Mouse (Mus musculus) brown adipose tissue, adult 24 weeks (tissue): ENCODE data around the gene Mrps9. TPM values are rescaled to one million over a fixed set of nuclear protein-coding genes. Genes with fewer than 3 reads are reported as not detected.
"Not testable (repeated sequence)": the region's sequence is repeated elsewhere in the genome, so short reads cannot be mapped to it uniquely, and the experiment has no call there.

Source experiments
- H3K27ac ChIP-seq: fragments of 200-500 bp; replicated peaks from 2 replicates; pipeline ENCODE4 v1.5.1; 2012; ENCODE audit warnings: low read depth, mild to moderate bottlenecking, low read length
- H3K4me1 ChIP-seq: fragments of 200-500 bp; 2 replicates; pipeline ENCODE4 v1.6.1; 2012; ENCODE audit warnings: low read length, mixed read lengths; ENCODE audit not compliant: control insufficient read depth, insufficient read depth, insufficient read length
- H3K4me3 ChIP-seq: fragments of 200-500 bp; 2 replicates; pipeline ENCODE4 v1.5.1; 2012; ENCODE audit warnings: low read depth, mild to moderate bottlenecking, low read length, moderate library complexity; ENCODE audit not compliant: insufficient read depth
- polyA plus RNA-seq: library from polyadenylated mRNA; stranded (reverse); fragments of >200 nt; gene quantifications from 2 replicates; pipeline ENCODE4 v1.2.4, GENCODE M21; 2012; ENCODE audit not compliant: missing spikeins, insufficient read depth, insufficient read length

The Mrps9 gene
- polyA plus RNA-seq, 1 experiment: 82.6 TPM

GRCm38 (mm10) chr1:42882258-42882657 lies 31.2 kb downstream of the Mrps9 start:
- no peak overlapping the region for H3K27ac ChIP-seq
- no peaks in the 10 kb centered on the region for H3K4me1 ChIP-seq
- no peak overlapping the region for H3K4me3 ChIP-seq

DNA sequence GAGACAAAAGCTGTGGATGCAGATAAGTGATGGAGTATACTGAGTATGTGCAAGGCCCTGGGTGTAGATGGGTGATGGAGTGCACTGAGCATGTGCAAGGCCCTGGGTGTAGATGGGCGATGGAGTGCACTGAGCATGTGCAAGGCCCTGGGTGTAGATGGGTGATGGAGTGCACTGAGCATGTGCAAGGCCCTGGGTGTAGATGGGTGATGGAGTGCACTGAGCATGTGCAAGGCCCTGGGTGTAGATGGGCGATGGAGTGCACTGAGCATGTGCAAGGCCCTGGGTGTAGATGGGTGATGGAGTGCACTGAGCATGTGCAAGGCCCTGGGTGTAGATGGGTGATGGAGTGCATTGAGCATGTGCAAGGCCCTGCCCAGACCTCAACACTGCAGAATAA lies 32.4 kb downstream of the Mrps9 start:
- not testable (repeated sequence) for H3K27ac ChIP-seq, H3K4me3 ChIP-seq

DNA sequence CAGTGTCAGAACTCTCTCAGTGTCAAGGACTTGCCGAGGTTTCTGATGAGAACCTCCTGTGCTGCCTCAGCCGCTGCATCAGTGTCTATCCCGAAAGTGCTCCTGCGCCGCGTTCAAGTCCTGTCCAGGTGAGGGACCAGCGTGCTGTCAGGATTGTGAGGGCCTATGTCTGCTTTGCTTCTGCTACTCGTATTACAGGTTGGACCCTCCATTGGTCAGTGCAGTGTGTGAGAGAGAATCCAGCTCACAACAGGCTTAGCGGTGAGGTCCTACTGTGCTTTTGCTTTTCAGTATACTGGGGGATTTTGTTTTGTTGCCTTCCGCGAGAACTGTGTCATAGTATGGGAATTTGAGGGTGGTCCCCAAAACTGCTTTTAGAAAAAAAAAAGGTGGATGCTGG lies 36.8 kb downstream of the Mrps9 start:
- Histone ChIP-seq H3K4me3 (no peak overlapping the region), H3K27ac (no peak overlapping the region), H3K4me1 (no peaks in the 10 kb centered on the region; the same call in 1 of the 2 replicates)

More for the DNA sequence above, 32.4 kb downstream of the Mrps9 start:
- not testable (repeated sequence) for H3K4me1 ChIP-seq

DNA sequence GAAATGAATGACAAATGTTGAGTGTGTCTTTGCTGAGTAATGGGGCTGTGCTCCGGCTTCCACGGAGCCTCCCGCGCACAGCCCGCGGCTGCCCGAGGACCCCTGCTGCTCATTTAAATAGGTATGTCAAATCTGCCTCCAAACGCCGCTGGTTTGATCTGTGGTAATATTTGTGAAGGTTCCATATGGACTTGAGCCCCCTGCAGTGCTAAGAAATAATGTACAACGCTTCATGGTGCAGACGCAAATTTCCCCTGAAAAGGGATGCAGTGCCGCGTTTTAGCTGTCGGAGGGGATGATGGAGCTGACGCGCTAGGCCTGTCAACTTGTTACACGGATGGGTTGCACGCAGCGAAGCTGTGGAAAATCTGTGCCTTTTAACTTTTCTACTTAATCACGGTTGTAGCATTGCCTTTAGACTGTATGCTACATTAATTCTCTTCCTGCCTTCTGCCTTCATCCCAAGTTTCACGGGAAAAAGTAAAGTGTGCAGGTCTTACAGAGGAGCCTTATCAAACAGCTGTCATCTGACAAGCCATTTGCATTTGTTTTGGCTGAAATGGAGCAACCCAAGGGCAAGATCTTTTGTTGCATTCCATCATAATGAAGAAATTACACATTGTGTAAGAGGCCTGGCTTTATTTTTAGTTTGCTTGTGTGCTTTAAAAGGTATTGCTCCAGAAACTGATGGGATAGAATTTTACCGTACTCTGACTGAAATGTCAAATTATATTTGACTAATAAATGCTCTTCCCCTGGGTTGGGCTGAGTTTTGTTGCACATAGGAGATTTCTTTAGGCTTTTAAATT lies 37.7 kb downstream of the Mrps9 start:
- Histone ChIP-seq H3K27ac (no peak overlapping the region), H3K4me3 (no peak overlapping the region), H3K4me1 (no peaks in the 10 kb centered on the region; the same call in 1 of the 2 replicates)

DNA sequence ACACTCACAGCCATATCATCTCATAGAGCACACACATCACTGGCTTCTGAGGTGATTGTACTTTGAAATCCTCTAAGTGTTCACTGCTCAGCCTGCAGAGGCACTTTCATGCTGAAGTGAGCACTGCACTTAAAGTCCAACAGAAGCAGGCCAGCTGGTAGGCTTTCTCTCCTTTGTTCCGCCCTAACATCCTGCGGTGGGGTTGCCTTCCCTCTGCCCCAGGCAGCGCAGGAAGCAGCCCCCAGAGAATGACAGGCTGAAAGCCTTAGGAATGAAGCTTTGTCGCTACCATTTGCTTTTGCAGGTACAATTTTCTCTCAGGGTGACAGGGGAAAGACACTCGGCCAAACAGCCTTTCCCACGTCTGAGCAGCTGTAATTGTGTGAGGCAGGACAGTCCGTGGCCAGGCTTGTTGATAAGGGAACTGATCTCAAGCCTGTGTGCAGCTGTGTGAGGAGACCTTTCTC lies 38.4 kb downstream of the Mrps9 start:
- Histone ChIP-seq H3K27ac (no peak overlapping the region), H3K4me1 (no peaks in the 10 kb centered on the region; the same call in 1 of the 2 replicates), H3K4me3 (no peak overlapping the region)

- H3K4me3 ChIP-seq: no peak overlapping the region
- H3K27ac ChIP-seq: no peak overlapping the region
- H3K4me1 ChIP-seq: no peaks in the 10 kb centered on the region
Measured at GRCm38 (mm10) chr1:42894695-42895094, 43.7 kb downstream of the Mrps9 start.

DNA sequence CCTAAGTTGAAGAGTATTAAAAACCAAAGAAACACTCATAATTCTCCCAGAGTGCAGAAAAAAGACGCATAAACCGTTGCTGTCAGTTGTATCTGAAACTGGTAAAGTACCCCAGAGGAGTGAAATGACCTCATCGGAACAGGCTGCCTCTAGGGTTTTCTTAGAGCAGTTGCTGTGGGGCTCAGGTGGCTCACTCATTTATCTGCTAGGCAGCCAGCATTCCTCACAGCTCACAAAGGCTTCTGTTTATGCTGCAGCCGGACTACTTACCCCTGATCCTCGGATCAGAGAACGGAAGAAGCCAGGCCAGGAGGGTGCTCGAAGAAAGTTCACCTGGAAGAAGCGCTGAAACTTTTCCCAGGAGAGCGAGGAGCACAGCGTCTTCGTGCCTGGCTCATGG lies 54.1 kb downstream of the Mrps9 start:
- H3K4me1 ChIP-seq: no peaks in the 10 kb centered on the region
- no peak overlapping the region for H3K27ac ChIP-seq
- H3K4me3 ChIP-seq: no peak overlapping the region

DNA sequence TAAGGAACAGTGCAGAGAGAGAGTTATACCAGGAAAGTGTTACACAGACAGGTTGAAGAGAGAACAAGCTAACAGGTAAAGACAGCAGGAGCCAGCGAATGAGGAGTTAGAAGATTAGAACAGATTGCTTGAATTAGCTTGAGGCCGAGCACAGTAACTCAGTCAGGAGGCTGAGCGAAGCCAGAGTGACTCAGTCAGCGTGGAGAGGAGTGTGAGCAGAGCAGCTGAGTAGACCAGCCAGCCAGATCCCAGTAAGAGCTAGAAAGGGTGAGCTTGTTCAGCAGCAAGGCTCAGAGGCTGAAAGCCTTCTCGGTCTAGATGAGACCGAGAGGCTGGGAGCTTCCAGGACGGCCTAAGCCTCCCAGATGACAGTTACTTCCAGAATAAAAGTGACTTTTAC lies 55.7 kb downstream of the Mrps9 start:
- Histone ChIP-seq H3K4me1 (no peaks in the 10 kb centered on the region), H3K27ac (no peak overlapping the region), H3K4me3 (no peak overlapping the region)

- Histone ChIP-seq H3K4me3 (no peak overlapping the region), H3K27ac (no peak overlapping the region)
Measured at GRCm38 (mm10) chr1:42907153-42907552, 56.1 kb downstream of the Mrps9 start.

GRCm38 (mm10) chr1:42915062-42915461 lies 64.0 kb downstream of the Mrps9 start:
- Histone ChIP-seq H3K4me1 (no peaks in the 10 kb centered on the region), H3K4me3 (no peak overlapping the region), H3K27ac (no peak overlapping the region)

More at GRCm38 (mm10) chr1:42907153-42907552, 56.1 kb downstream of the Mrps9 start:
- H3K4me1 ChIP-seq: no peaks in the 10 kb centered on the region

DNA sequence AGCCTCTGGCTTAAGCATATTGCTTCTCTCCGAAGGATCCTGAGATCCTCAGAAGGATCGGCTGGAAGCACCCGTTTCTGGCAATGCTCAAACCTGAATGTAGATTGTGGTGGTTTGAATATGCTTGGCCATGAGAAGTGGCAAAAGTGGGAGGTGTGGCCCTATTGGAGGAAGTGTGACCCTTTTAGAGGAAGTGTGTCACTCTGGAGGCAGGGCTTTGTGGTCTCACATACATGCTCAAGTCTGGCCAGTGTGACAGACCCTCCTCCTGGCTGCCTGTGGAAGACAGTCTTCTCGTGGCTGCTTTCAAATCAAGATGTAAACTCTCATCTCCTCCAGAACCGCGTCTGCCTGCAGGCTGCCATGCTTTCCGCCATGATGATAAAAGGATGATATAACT lies 65.7 kb downstream of the Mrps9 start:
- Histone ChIP-seq H3K4me3 (no peak overlapping the region), H3K27ac (no peak overlapping the region), H3K4me1 (no peaks in the 10 kb centered on the region)

GRCm38 (mm10) chr1:42917908-42918307 lies 66.9 kb downstream of the Mrps9 start:
- Histone ChIP-seq H3K4me3 (no peak overlapping the region), H3K4me1 (no peaks in the 10 kb centered on the region)

DNA sequence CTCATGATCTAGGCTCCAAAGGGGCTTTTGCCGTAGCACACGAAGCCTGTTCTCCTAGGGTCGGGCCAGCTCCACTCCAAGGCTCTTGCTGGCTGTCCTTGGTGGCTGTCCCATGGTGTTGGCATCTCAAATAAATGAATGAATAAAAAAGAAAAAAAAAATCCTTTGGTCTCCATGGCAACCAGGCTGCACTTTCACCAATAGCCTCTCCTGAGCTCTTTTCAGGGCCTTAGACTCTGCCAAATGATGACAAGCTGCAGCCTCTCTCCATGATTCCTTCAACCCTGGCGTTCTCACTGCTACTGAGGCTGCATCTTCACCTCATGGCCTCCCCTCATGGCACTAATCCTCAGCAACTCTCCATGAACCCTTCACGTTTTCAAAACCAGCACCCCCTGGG lies 72.9 kb downstream of the Mrps9 start:
- no peak overlapping the region for H3K4me3 ChIP-seq
- H3K27ac ChIP-seq: no peak overlapping the region
- no peaks in the 10 kb centered on the region for H3K4me1 ChIP-seq

More at GRCm38 (mm10) chr1:42917908-42918307, 66.9 kb downstream of the Mrps9 start:
- no peak overlapping the region for H3K27ac ChIP-seq

- Histone ChIP-seq H3K27ac (no peak overlapping the region), H3K4me3 (no peak overlapping the region), H3K4me1 (no peaks in the 10 kb centered on the region)
Measured at GRCm38 (mm10) chr1:42933613-42934012, 82.6 kb downstream of the Mrps9 start.

DNA sequence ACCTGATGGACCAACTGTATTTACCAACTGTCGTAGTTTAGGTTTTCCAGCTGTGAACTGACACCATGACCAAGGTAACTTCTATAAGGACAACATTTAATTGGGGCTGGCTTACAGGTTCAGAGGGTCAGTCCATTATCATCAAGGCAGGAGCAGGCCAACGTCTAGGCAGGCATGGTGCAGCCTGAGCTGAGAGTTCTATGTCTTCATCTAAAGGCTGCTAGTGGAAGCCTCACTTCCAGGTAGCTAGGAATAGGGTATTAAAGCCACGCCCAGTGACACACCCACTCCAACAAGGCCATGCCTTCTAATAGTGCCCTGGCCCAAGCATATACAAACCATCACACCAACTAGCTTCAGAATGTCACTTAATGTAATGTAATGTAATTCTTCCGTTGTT lies 97.5 kb downstream of the Mrps9 start:
- Histone ChIP-seq H3K4me3 (no peak overlapping the region), H3K4me1 (no peaks in the 10 kb centered on the region; the same call in 1 of the 2 replicates), H3K27ac (no peak overlapping the region)
